Mouse (Mus musculus) mammary gland, adult 2 months (tissue): Measurements from ENCODE around the gene Cpne9. TPM values are rescaled to one million over a fixed set of nuclear protein-coding genes. Genes with fewer than 3 reads are reported as not detected.

ENCODE experiments used
- polyA plus RNA-seq: library from polyadenylated mRNA; depleted of rRNA; stranded (reverse); fragments of >200 nt; gene quantifications from 2 replicates; pipeline ENCODE4 v1.2.3, GENCODE M21; 2012; ENCODE audit warnings: low replicate concordance; rRNA removed

Gene Cpne9
- polyA plus RNA-seq, result 0.19 and 0.29 TPM in 2 replicates

GRCm38 (mm10) chr6:113282101-113282802 lies at the start of gene Cpne9:
Cpne9 (plus strand) TSS chr6:113282307.

GRCm38 (mm10) chr6:113237542-113238270 lies 44.4 kb upstream of the Cpne9 start, which contains the start of gene Mtmr14:
Mtmr14 (plus strand) TSS chr6:113237843.

GRCm38 (mm10) chr6:113306986-113307349 lies 24.9 kb downstream of the Cpne9 start, which contains the start of gene Brpf1:
Brpf1 (plus strand) TSS chr6:113307137.

GRCm38 (mm10) chr6:113326533-113327315 lies 44.6 kb downstream of the Cpne9 start, which contains the start of gene Ogg1:
Ogg1 (plus strand) TSS chr6:113326972.

GRCm38 (mm10) chr6:113343177-113344092 lies 61.3 kb downstream of the Cpne9 start, which contains the start of gene Camk1:
Camk1 (minus strand) TSS chr6:113343984.

Other genes starting within 250 kb of the Cpne9 start
- gene Thumpd3, start 236.1 kb upstream of the Cpne9 start, polyA plus RNA-seq, result 3.7 and 9.3 TPM in 2 replicates
- 28.5 and 36.3 TPM in 2 replicates for gene Setd5, start 204.9 kb upstream of the Cpne9 start, polyA plus RNA-seq
- gene Lhfpl4, start 86.9 kb upstream of the Cpne9 start, polyA plus RNA-seq, result 0.50 and 0.57 TPM in 2 replicates
- 42.5 and 61.5 TPM in 2 replicates for gene Mtmr14, start 44.5 kb upstream of the Cpne9 start, polyA plus RNA-seq
- gene Brpf1, start 24.8 kb downstream of the Cpne9 start, polyA plus RNA-seq, result 21.5 and 25.7 TPM in 2 replicates
- 20.4 and 23.9 TPM in 2 replicates for gene Ogg1, start 44.7 kb downstream of the Cpne9 start, polyA plus RNA-seq
- 50.4 and 63.0 TPM in 2 replicates for gene Camk1, start 61.7 kb downstream of the Cpne9 start, polyA plus RNA-seq
- 18.9 and 22.2 TPM in 2 replicates for gene Tada3, start 95.6 kb downstream of the Cpne9 start, polyA plus RNA-seq
- 65.2 and 96.3 TPM in 2 replicates for gene Arpc4, start 95.8 kb downstream of the Cpne9 start, polyA plus RNA-seq
- 11.4 and 13.8 TPM in 2 replicates for gene Ttll3, start 107.0 kb downstream of the Cpne9 start, polyA plus RNA-seq
- gene Rpusd3, start 137.0 kb downstream of the Cpne9 start, polyA plus RNA-seq, result 86.7 and 143 TPM in 2 replicates
- 1,508 and 1,611 TPM in 2 replicates for gene Cidec, start 153.5 kb downstream of the Cpne9 start, polyA plus RNA-seq
- 48.4 and 107 TPM in 2 replicates for gene Jagn1, start 160.3 kb downstream of the Cpne9 start, polyA plus RNA-seq
- gene Il17re, start 176.2 kb downstream of the Cpne9 start, polyA plus RNA-seq, result 25.9 and 44.8 TPM in 2 replicates
- gene Il17rc, start 189.1 kb downstream of the Cpne9 start, polyA plus RNA-seq, result 59.1 and 98.0 TPM in 2 replicates
- gene Creld1, start 201.0 kb downstream of the Cpne9 start, polyA plus RNA-seq, result 32.7 and 35.8 TPM in 2 replicates
- 0.03 and 0.12 TPM in 2 replicates for gene Prrt3, start 219.6 kb downstream of the Cpne9 start, polyA plus RNA-seq
- 40.1 and 68.3 TPM in 2 replicates for gene Emc3, start 249.3 kb downstream of the Cpne9 start, polyA plus RNA-seq
- gene Fancd2, start 249.4 kb downstream of the Cpne9 start, polyA plus RNA-seq, result 0.67 and 1.8 TPM in 2 replicates